Mouse (Mus musculus): ENCODE measurements around the gene Gm10295. TPM values are rescaled to one million over a fixed set of nuclear protein-coding genes. Genes with fewer than 3 reads are reported as not detected.
A peak's percentile ranks its signal among the peaks of the same experiment; 100 is the strongest.

Gm10295 gene
- polyA plus RNA-seq, 1 experiment from 2014 or later, result not detected

GRCm38 (mm10) chr7:71370128-71370527 is 18.8 kb upstream of the Gm10295 start:
- ATAC-seq (ENCODE audit: insufficient read depth, low FRiP score), result no peak
- Histone ChIP-seq H3K9ac (ENCODE audit: low read length) (no peak overlapping the region), H3K4me1 (ENCODE audit: control insufficient read depth, insufficient read depth, low read length) (peaks cover 7% of the 10 kb centered on the region; the same call in 1 of the 2 replicates), H3K27ac (ENCODE audit: low read length) (no peak overlapping the region), H3K27me3 (ENCODE audit: control insufficient read depth, insufficient read depth, low read length) (no peaks in the 10 kb centered on the region), H3K4me3 (replicated peaks; ENCODE audit: low read length) (no peak overlapping the region), H3K9me3 (replicated peaks; ENCODE audit: control insufficient read depth, low read length) (no peaks in the 10 kb centered on the region), H3K4me2 (ENCODE audit: low read depth, low read length) (no peak overlapping the region), H3K36me3 (ENCODE audit: control insufficient read depth, insufficient read depth, low read length) (no peaks in the 10 kb centered on the region)
- 90% methylated on average over 3 of the region's 3 CpGs for WGBS

- Histone ChIP-seq H3K36me3 (ENCODE audit: control insufficient read depth, insufficient read depth, low read length) (no peaks in the 10 kb centered on the region), H3K9ac (ENCODE audit: low read length) (no peak overlapping the region), H3K27me3 (ENCODE audit: control insufficient read depth, insufficient read depth, low read length) (no peaks in the 10 kb centered on the region), H3K27ac (ENCODE audit: low read length) (peak overlapping the region; percentile 66), H3K4me3 (replicated peaks; ENCODE audit: low read length) (no peak overlapping the region), H3K9me3 (replicated peaks; ENCODE audit: control insufficient read depth, low read length) (no peaks in the 10 kb centered on the region), H3K4me1 (ENCODE audit: control insufficient read depth, insufficient read depth, low read length) (peaks cover 4% of the 10 kb centered on the region; the same call in 1 of the 2 replicates), H3K4me2 (ENCODE audit: low read depth, low read length) (peak overlapping the region; percentile 11; the same call in 1 of the 2 replicates)
- 50% methylated on average over 13 of the region's 13 CpGs for WGBS
- peak; percentile 74; the same call in 1 of the 2 replicates for ATAC-seq (ENCODE audit: insufficient read depth, low FRiP score)
Observed at GRCm38 (mm10) chr7:71368543-71369181, 17.4 kb upstream of the Gm10295 start.

GRCm38 (mm10) chr7:71355596-71355995 is 4.3 kb upstream of the Gm10295 start:
- Histone ChIP-seq H3K27me3 (ENCODE audit: control insufficient read depth, insufficient read depth, low read length) (no peaks in the 10 kb centered on the region), H3K36me3 (ENCODE audit: control insufficient read depth, insufficient read depth, low read length) (no peaks in the 10 kb centered on the region), H3K4me3 (replicated peaks; ENCODE audit: low read length) (no peak overlapping the region), H3K4me1 (ENCODE audit: control insufficient read depth, insufficient read depth, low read length) (no peaks in the 10 kb centered on the region), H3K9ac (ENCODE audit: low read length) (no peak overlapping the region), H3K27ac (ENCODE audit: low read length) (peak overlapping the region; percentile 37; the same call in 1 of the 2 replicates), H3K9me3 (replicated peaks; ENCODE audit: control insufficient read depth, low read length) (no peaks in the 10 kb centered on the region), H3K4me2 (ENCODE audit: low read depth, low read length) (no peak overlapping the region)
- 51% methylated on average over 5 of the region's 5 CpGs for WGBS
- no peak for ATAC-seq (ENCODE audit: insufficient read depth, low FRiP score)

- no peaks in the 10 kb centered on the region for H3K9me3 ChIP-seq (replicated peaks; ENCODE audit: control insufficient read depth, low read length)
- H3K4me2 ChIP-seq (ENCODE audit: low read depth, low read length), result no peak overlapping the region
- no peak overlapping the region for H3K9ac ChIP-seq (ENCODE audit: low read length)
- no peak overlapping the region for H3K4me3 ChIP-seq (replicated peaks; ENCODE audit: low read length)
- no peaks in the 10 kb centered on the region for H3K4me1 ChIP-seq (ENCODE audit: control insufficient read depth, insufficient read depth, low read length)
- no peaks in the 10 kb centered on the region for H3K36me3 ChIP-seq (ENCODE audit: control insufficient read depth, insufficient read depth, low read length)
- H3K27me3 ChIP-seq (ENCODE audit: control insufficient read depth, insufficient read depth, low read length), result no peaks in the 10 kb centered on the region
- H3K27ac ChIP-seq (ENCODE audit: low read length), result no peak overlapping the region
- no peak for ATAC-seq (ENCODE audit: insufficient read depth, low FRiP score)
- 67% methylated on average over 9 of the region's 9 CpGs for WGBS
Observed at GRCm38 (mm10) chr7:71348922-71349321, 2.4 kb downstream of the Gm10295 start.

GRCm38 (mm10) chr7:71324919-71325583 is 26.2 kb downstream of the Gm10295 start:
- Histone ChIP-seq H3K4me2 (ENCODE audit: low read depth, low read length) (no peak overlapping the region), H3K36me3 (ENCODE audit: control insufficient read depth, insufficient read depth, low read length) (no peaks in the 10 kb centered on the region), H3K27ac (ENCODE audit: low read length) (no peak overlapping the region), H3K9me3 (replicated peaks; ENCODE audit: control insufficient read depth, low read length) (no peaks in the 10 kb centered on the region), H3K27me3 (ENCODE audit: control insufficient read depth, insufficient read depth, low read length) (no peaks in the 10 kb centered on the region), H3K9ac (ENCODE audit: low read length) (no peak overlapping the region), H3K4me1 (ENCODE audit: control insufficient read depth, insufficient read depth, low read length) (peaks cover 3% of the 10 kb centered on the region; the same call in 1 of the 2 replicates), H3K4me3 (replicated peaks; ENCODE audit: low read length) (no peak overlapping the region)
- WGBS, result 44% methylated on average over 11 of the region's 11 CpGs
- ATAC-seq (ENCODE audit: insufficient read depth, low FRiP score), result no peak

- Histone ChIP-seq H3K27ac (ENCODE audit: low read length) (no peak overlapping the region), H3K9ac (ENCODE audit: low read length) (no peak overlapping the region), H3K36me3 (ENCODE audit: control insufficient read depth, insufficient read depth, low read length) (no peaks in the 10 kb centered on the region), H3K4me3 (replicated peaks; ENCODE audit: low read length) (no peak overlapping the region), H3K27me3 (ENCODE audit: control insufficient read depth, insufficient read depth, low read length) (no peaks in the 10 kb centered on the region), H3K9me3 (replicated peaks; ENCODE audit: control insufficient read depth, low read length) (no peaks in the 10 kb centered on the region), H3K4me2 (ENCODE audit: low read depth, low read length) (no peak overlapping the region), H3K4me1 (ENCODE audit: control insufficient read depth, insufficient read depth, low read length) (peaks cover 7% of the 10 kb centered on the region; the same call in 1 of the 2 replicates)
- ATAC-seq (ENCODE audit: insufficient read depth, low FRiP score), result no peak
- 57% methylated on average over 7 of the region's 7 CpGs for WGBS
Observed at GRCm38 (mm10) chr7:71313148-71313765, 38.0 kb downstream of the Gm10295 start.

GRCm38 (mm10) chr7:71312375-71312774 is 38.9 kb downstream of the Gm10295 start:
- no peak for ATAC-seq (ENCODE audit: insufficient read depth, low FRiP score)
- Histone ChIP-seq H3K27me3 (ENCODE audit: control insufficient read depth, insufficient read depth, low read length) (no peaks in the 10 kb centered on the region), H3K4me3 (replicated peaks; ENCODE audit: low read length) (no peak overlapping the region), H3K36me3 (ENCODE audit: control insufficient read depth, insufficient read depth, low read length) (no peaks in the 10 kb centered on the region), H3K4me2 (ENCODE audit: low read depth, low read length) (0 out of 2 replicates have a peak overlapping the region, but pooled peaks have one; percentile 13), H3K9me3 (replicated peaks; ENCODE audit: control insufficient read depth, low read length) (no peaks in the 10 kb centered on the region), H3K4me1 (ENCODE audit: control insufficient read depth, insufficient read depth, low read length) (peaks cover 7% of the 10 kb centered on the region; the same call in 1 of the 2 replicates), H3K27ac (ENCODE audit: low read length) (no peak overlapping the region), H3K9ac (ENCODE audit: low read length) (no peak overlapping the region)
- WGBS, result 65% methylated on average over 3 of the region's 3 CpGs

- WGBS, result 43% methylated on average over 11 of the region's 11 CpGs
- no peak overlapping the region for H3K4me2 ChIP-seq (ENCODE audit: low read depth, low read length)
- H3K36me3 ChIP-seq (ENCODE audit: control insufficient read depth, insufficient read depth, low read length), result no peaks in the 10 kb centered on the region
- ATAC-seq (ENCODE audit: insufficient read depth, low FRiP score), result peak; percentile 29; the same call in 1 of the 2 replicates
- H3K4me1 ChIP-seq (ENCODE audit: control insufficient read depth, insufficient read depth, low read length), result peaks cover 7% of the 10 kb centered on the region; the same call in 1 of the 2 replicates
- no peak overlapping the region for H3K9ac ChIP-seq (ENCODE audit: low read length)
- H3K27ac ChIP-seq (ENCODE audit: low read length), result no peak overlapping the region
- no peaks in the 10 kb centered on the region for H3K27me3 ChIP-seq (ENCODE audit: control insufficient read depth, insufficient read depth, low read length)
- H3K4me3 ChIP-seq (replicated peaks; ENCODE audit: low read length), result no peak overlapping the region
- H3K9me3 ChIP-seq (replicated peaks; ENCODE audit: control insufficient read depth, low read length), result no peaks in the 10 kb centered on the region
Observed at GRCm38 (mm10) chr7:71311411-71311810, 39.9 kb downstream of the Gm10295 start.

GRCm38 (mm10) chr7:71308051-71308450 is 43.2 kb downstream of the Gm10295 start:
- H3K9ac ChIP-seq (ENCODE audit: low read length), result no peak overlapping the region
- no peaks in the 10 kb centered on the region for H3K36me3 ChIP-seq (ENCODE audit: control insufficient read depth, insufficient read depth, low read length)
- no peak for ATAC-seq (ENCODE audit: insufficient read depth, low FRiP score)
- H3K27me3 ChIP-seq (ENCODE audit: control insufficient read depth, insufficient read depth, low read length), result no peaks in the 10 kb centered on the region
- H3K27ac ChIP-seq (ENCODE audit: low read length), result no peak overlapping the region
- no peaks in the 10 kb centered on the region for H3K9me3 ChIP-seq (replicated peaks; ENCODE audit: control insufficient read depth, low read length)
- H3K4me2 ChIP-seq (ENCODE audit: low read depth, low read length), result no peak overlapping the region
- peaks cover 3% of the 10 kb centered on the region; the same call in 1 of the 2 replicates for H3K4me1 ChIP-seq (ENCODE audit: control insufficient read depth, insufficient read depth, low read length)
- no peak overlapping the region for H3K4me3 ChIP-seq (replicated peaks; ENCODE audit: low read length)
- WGBS, result 47% methylated on average over 8 of the region's 8 CpGs

Data from stomach, embryonic 16.5 days (tissue).